Mouse (Mus musculus): ENCODE results near the gene Rsph3a.

DNA sequence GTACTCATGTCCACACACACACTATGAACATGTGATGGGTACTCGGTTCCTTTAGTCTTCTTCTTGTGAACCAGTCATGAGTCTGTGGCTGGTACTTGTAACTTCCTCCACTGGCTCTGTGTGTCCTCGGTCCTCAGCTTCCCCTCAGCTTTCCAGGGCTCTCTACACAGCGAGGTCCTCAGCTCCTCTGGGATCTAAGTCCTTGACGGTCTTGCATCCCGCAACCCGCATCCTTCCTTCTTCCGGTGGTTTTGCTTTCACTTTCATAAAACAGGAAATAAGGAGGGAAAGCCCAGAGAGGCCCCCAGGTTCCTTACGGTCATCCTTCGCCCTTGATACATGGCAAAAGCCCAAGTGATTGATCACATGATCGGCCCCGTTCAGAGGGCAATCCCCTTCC, 48.3 kb upstream of the Rsph3a start:
- no peak for TF ChIP-seq EP300 (IDR thresholded peaks at IDR 0.05)
- no peak for TF ChIP-seq CTCF (IDR thresholded peaks at IDR 0.05)
